Mouse (Mus musculus) spleen, adult 2 months (tissue): ENCODE measurements around the gene Grid1.

ENCODE experiments used
- CTCF ChIP-seq: fragments of 200-500 bp; IDR thresholded peaks from 2 replicates; pipeline ENCODE4 v1.5.1; 2011; ENCODE audit warnings: mild to moderate bottlenecking, inconsistent platforms; ENCODE audit not compliant: insufficient read depth, insufficient read length, insufficient replicate concordance; ENCODE audit errors: extremely low read depth
- POLR2A ChIP-seq: fragments of 200-500 bp; IDR thresholded peaks from 2 replicates; pipeline ENCODE4 v1.6.1; 2011; ENCODE audit warnings: low read depth, low read length, inconsistent platforms

GRCm38 (mm10) chr14:34969102-34969819 is 149.4 kb downstream of the Grid1 start:
- TF ChIP-seq CTCF = no peak
- TF ChIP-seq POLR2A = no peak
